Mouse (Mus musculus): Measurements from ENCODE around the gene Zfp646.

DNA sequence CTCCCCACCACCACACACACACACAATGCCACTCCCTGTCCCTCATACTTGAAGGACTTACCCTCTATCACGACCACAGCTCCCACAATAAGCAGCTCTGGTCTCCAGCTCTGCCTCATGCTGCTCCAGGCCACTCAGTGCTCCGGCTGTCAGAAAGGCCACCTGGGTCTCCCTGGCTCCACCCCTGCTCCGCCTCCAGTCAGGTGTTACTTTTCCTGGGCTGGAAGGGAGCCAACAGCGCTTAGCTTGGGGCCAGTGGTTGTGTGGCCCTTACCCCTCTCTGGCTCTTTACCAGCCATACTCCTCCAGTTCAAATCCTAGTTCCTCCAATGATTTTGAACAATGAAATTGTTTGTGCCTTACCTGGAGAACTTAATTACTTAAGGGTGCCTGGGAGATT, 14.8 kb downstream of the Zfp646 start, which contains the start of gene Prss53:
- no peak for TF ChIP-seq POLR2A (IDR thresholded peaks at IDR 0.05; ENCODE audit: low read depth, low read length)
- no peak for TF ChIP-seq CTCF (IDR thresholded peaks at IDR 0.05; ENCODE audit: extremely low read depth, insufficient read depth, insufficient read length, insufficient replicate concordance)

Data from spleen, adult 2 months (tissue).